Mouse (Mus musculus) heart, postnatal 14 days (tissue): ENCODE measurements around the gene 4931440F15Rik. TPM values are rescaled to one million over a fixed set of nuclear protein-coding genes. Genes with fewer than 3 reads are reported as not detected.
"Not testable (repeated sequence)": the region's sequence is repeated elsewhere in the genome, so short reads cannot be mapped to it uniquely, and the experiment has no call there.

Experiments
- DNase-seq, 2 experiments: peaks; one replicate each; pipeline ENCODE4 v3.0.0; 2021 to 2022
- intact Hi-C: fragments of 180-260 bp; cut with DNase I; formaldehyde crosslinking; loops from one replicate; pipeline ENCODE4 v1.15.1; 2025
- long read RNA-seq, 2 experiments: library from polyadenylated mRNA; stranded (forward); transcript quantifications; one replicate each; pipeline ENCODE4 v2.0.0; 2021
- total RNA-seq, 2 experiments: library from RNA; stranded (reverse); gene quantifications; 2 replicates each; pipeline ENCODE4 v1.2.3; 2021

4931440F15Rik gene
- total RNA-seq = 1 to 10 TPM; 1.2 to 1.8 TPM
- long read RNA-seq, experiment 1, partial matches to known transcripts = 0 of 3 reads
- long read RNA-seq, experiment 1, other reads (novel, unspliced or antisense) = 0 of 3 reads
- long read RNA-seq, experiment 2 = 0 reads

- intact Hi-C loops, DNase-seq: not testable (repeated sequence)
These were observed at the start of gene 4931440F15Rik for GRCm38 (mm10) chr11:29825271-29825718. Gene 4931440F15Rik (minus strand): TSS chr11:29825668.

- DNase-seq, intact Hi-C loops: not testable (repeated sequence)
These were observed 49.3 kb upstream of the 4931440F15Rik start for GRCm38 (mm10) chr11:29874781-29875180.

- intact Hi-C loops = no loop called here
- DNase-seq = no peak
These were observed 44.7 kb upstream of the 4931440F15Rik start for GRCm38 (mm10) chr11:29870174-29870573.

DNA sequence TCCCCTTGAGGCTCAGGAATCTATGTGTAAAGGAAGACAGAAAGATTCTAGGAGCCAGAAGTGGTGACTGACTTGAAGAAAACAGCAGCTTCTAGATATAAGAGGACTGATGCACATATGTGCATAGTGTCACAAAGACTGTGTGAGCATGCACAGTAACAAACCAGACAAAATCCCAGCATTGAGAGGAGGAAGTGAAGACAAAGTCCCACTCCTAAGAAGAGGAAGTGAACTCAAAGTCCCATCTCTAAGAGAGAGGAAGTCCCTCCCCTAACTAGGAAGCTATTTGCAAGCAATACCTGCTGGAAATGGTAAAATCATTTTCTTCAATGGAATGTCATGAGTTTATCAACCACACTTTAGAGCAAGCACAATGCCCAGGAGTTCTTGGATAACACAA is 38.8 kb upstream of the 4931440F15Rik start:
- intact Hi-C loops = loop anchor here (10.0 kb wide), 1 partner anchor 791 kb away; no protein-coding TSS in a partner anchor
- no peak for DNase-seq

DNA sequence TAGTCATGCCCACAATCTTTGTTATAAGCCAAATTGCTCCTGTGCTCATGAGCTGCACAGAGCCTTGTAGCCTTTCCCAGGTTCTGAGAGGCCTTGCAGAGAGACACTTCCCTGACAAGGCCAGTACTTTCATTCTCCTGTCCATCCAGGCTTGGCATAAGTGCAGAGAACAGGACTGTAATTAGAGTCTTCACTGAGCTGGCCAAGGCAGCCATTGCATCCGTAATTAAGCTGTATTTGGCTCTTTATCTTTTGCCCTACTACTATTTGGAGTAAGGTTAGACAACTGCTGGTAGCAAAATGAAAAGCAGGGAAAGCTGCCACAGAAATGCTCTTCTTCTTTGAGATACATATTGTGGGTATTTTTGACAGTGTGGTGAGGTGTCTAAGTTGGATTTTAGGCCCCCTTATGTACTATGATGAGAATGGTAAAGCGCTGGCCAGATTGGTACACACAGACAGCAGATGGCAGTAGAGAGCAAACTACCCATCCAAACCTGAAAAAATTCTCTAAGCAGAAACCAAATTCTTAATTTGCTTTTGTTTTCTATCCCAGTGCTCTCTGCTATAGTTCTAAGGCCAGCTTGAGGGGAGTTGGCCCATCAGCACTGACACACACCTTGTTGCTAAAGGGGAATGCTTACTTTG is 36.4 kb upstream of the 4931440F15Rik start:
- intact Hi-C loops = loop anchor here (10.0 kb wide), 1 partner anchor 793 kb away; no protein-coding TSS in a partner anchor
- DNase-seq = peak; percentile 34 to 66

DNA sequence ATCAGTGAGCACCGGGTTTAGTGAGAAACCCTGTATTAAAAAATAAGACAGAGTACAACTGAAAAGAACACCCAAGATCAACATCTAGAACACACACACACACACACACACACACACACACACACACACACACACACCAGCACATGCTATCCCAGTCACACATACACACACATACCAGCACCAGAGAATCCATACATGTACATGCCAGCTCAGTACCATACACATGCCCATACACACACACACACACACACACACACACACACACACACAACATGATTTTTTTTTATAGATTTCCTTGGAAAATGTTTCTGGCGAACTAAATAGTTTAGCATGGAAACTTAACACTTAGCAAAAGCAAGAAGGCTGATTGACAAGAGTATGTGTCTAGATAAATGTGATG is 35.6 kb upstream of the 4931440F15Rik start:
- no peak for DNase-seq
- intact Hi-C loops = loop anchor here (10.0 kb wide), 1 partner anchor 794 kb away; no protein-coding TSS in a partner anchor

GRCm38 (mm10) chr11:29840606-29841227 is 15.2 kb upstream of the 4931440F15Rik start:
- intact Hi-C loops = no loop called here
- no peak for DNase-seq

- intact Hi-C loops = no loop called here
- peak; percentile 43 to 57 for DNase-seq
These were observed 14.3 kb upstream of the 4931440F15Rik start for GRCm38 (mm10) chr11:29839781-29840180.

GRCm38 (mm10) chr11:29837066-29837465 is 11.6 kb upstream of the 4931440F15Rik start:
- no peak for DNase-seq
- intact Hi-C loops = no loop called here

DNA sequence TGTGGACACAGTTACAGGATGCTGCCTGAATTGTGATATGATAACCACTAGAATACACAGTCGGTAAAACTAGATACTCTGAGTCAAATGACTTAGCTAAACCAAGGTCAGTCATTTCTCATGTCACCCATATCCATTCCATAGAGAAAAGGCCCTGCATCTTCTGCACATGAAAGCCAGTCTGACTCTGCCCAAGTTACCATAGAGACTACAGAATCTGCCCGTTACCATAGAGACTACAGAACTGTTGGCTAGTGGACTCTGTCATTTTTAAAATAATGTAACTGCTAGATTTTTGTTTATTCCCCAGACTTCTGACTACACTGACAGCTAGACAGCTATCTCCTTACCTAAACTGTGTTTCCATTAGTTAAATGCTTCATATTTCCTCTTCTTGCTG is 2.3 kb upstream of the 4931440F15Rik start:
- intact Hi-C loops = no loop called here

DNA sequence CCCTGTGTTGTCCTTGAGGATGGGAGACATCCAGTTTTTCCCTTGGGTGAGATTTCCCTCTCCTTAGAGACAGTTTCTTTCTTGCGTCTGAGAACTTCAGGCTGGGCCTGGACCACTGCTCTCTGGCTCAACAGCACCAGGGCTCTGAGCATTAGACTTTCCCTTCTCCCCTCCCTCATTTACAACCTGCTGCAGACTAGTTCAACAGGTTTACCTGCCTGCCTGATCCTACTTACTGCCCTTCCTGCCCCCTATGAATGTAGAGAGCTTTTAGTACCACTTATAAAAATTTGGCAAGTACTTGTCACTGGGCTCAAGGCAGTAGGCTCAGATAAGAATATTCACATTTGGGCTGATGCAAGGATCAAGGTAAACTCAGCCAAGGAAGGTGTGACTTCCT is 533 bp upstream of the 4931440F15Rik start:
- intact Hi-C loops = no loop called here
- no peak for DNase-seq

More for the DNA sequence above, 2.3 kb upstream of the 4931440F15Rik start:
- no peak for DNase-seq

GRCm38 (mm10) chr11:29824474-29825270 is 796 bp downstream of the 4931440F15Rik start:
- DNase-seq, intact Hi-C loops: not testable (repeated sequence)

DNA sequence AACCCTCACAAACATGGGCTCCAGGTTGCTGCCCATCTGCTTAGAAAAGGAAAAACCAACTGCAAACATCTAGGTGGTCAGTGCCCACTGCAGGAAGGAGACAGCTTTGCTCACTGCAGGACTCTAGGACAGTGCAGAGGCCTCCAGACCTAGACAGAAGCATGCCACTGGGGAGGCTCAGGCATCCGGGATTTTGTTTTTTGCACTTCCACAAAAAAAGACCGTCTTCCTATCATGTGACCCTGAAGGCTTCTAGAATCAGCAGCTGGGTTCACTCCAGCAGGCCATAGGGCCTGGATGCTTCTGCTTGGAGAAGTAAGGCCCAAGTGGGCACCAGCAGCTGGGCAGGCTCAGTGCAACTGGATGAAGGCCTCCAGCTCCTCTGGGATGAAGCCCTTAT is 2.3 kb downstream of the 4931440F15Rik start:
- intact Hi-C loops = no loop called here
- no peak for DNase-seq

GRCm38 (mm10) chr11:29815670-29816069 is 9.8 kb downstream of the 4931440F15Rik start:
- no peak for DNase-seq
- intact Hi-C loops = no loop called here

- intact Hi-C loops = no loop called here
These were observed 10.2 kb downstream of the 4931440F15Rik start for GRCm38 (mm10) chr11:29815261-29815660.

DNA sequence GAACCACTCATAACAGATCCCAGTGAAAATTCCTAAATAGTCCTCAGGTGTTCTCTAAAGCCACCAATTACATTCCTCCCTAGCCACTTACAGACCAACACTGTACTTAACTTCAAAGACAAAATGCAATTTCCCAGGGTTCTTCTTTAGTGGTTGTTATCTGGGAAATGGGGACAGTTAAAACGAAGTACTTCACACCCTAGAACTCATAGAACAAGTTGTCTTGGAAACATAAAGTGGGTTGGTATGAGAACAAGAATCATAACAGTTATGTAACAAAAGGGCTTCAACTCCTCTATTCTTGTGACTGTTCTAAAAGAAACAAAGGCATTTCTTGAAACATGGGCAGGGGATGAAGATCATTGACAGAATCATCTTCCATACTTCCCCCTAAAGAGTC is 12.2 kb downstream of the 4931440F15Rik start:
- DNase-seq = no peak
- intact Hi-C loops = no loop called here

More at GRCm38 (mm10) chr11:29815261-29815660, 10.2 kb downstream of the 4931440F15Rik start:
- no peak for DNase-seq

GRCm38 (mm10) chr11:29812475-29812874 is 13.0 kb downstream of the 4931440F15Rik start:
- DNase-seq = no peak
- intact Hi-C loops = no loop called here

- DNase-seq = no peak
- intact Hi-C loops = no loop called here
These were observed 15.1 kb downstream of the 4931440F15Rik start for GRCm38 (mm10) chr11:29810324-29810723.

DNA sequence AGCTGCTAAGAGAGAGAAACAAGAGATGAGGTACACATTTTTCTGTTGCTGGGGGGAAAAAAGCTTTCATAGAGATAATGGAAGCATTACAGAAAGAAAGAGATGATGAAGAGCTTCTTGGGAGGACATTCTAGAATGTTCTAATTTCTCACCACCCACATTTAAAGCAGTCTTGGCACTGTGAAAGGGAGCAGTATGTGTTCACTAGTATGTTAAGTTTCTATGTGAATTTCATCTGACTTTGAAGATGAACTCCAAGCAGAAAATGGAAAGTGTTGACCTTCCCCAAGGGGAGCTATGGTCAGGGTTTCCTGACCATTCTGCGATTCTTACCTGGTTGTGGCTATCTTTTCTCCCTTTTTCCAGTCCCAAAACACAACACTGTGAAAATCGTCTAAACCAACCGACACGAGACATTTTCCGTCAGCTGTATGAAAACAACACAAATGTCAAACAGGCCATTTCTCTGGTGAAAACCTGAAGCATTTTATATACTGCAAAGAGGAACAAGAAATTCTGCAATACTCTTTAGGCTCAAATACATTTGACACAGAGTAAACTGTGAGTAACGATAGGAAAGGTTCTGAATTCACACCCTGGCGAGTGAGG is 16.4 kb downstream of the 4931440F15Rik start:
- DNase-seq = no peak
- intact Hi-C loops = no loop called here
